Mouse (Mus musculus) lung, adult 2 months (tissue): Measurements from ENCODE around the gene Irf2. TPM values are rescaled to one million over a fixed set of nuclear protein-coding genes. Genes with fewer than 3 reads are reported as not detected.

Experiments used
- DNase-seq: peaks from one replicate; pipeline ENCODE4 v3.0.0; 2022
- H3K4me1 ChIP-seq: fragments of 200-500 bp; 2 replicates; pipeline ENCODE4 v1.6.1; 2011; ENCODE audit warnings: low read length; ENCODE audit not compliant: control insufficient read depth, insufficient read depth
- H3K4me3 ChIP-seq: fragments of 200-500 bp; replicated peaks from 2 replicates; pipeline ENCODE3; 2011; ENCODE audit warnings: low read depth, mild to moderate bottlenecking, control low read depth, low read length; ENCODE audit errors: extremely low read depth
- CTCF ChIP-seq: fragments of 200-500 bp; IDR thresholded peaks from 2 replicates; pipeline ENCODE4 v1.5.1; 2011; ENCODE audit warnings: mild to moderate bottlenecking, low read length, control low read depth; ENCODE audit not compliant: insufficient read depth
- POLR2A ChIP-seq: fragments of 200-500 bp; IDR thresholded peaks from 2 replicates; pipeline ENCODE4 v1.6.1; 2011; ENCODE audit warnings: low read depth, mild to moderate bottlenecking, control low read depth, low read length, borderline replicate concordance; ENCODE audit errors: extremely low read depth
- WGBS: fragments of 180-500 bp; shearing (Covaris S2); methylation state at CpG from one replicate; pipeline ENCODE4 v1.1.7; 2018; 5-methylcytosine and 5-hydroxymethylcytosine counted together
- polyA plus RNA-seq: library from polyadenylated mRNA; depleted of rRNA; stranded (reverse); fragments of >200 nt; gene quantifications from 2 replicates; pipeline ENCODE4 v1.2.3, GENCODE M21; 2012; rRNA removed

Gene Irf2
- polyA plus RNA-seq, 1 experiment: 24.6 TPM

- H3K4me3 ChIP-seq: no peak overlapping the region
- 74% methylated on average over 4 of the region's 4 CpGs for WGBS
- DNase-seq: no peak
- TF ChIP-seq CTCF: no peak
- TF ChIP-seq POLR2A: no peak
- peaks cover 5% of the 10 kb centered on the region for H3K4me1 ChIP-seq
These were observed 150.7 kb downstream of the Irf2 start for GRCm38 (mm10) chr8:46890241-46890640.

- WGBS: 58% methylated on average over 22 of the region's 22 CpGs
- no peak for DNase-seq
- no peak overlapping the region for H3K4me3 ChIP-seq
- TF ChIP-seq CTCF: no peak
- no peak for TF ChIP-seq POLR2A
- peaks cover 5% of the 10 kb centered on the region for H3K4me1 ChIP-seq
These were observed 153.2 kb downstream of the Irf2 start for GRCm38 (mm10) chr8:46892511-46893273.

- DNase-seq: no peak
- WGBS: 89% methylated on average over 2 of the region's 2 CpGs
- no peak overlapping the region for H3K4me3 ChIP-seq
- TF ChIP-seq CTCF (no peak), POLR2A (no peak)
- peaks cover 6% of the 10 kb centered on the region for H3K4me1 ChIP-seq
These were observed 154.9 kb downstream of the Irf2 start for GRCm38 (mm10) chr8:46894385-46894784.

- H3K4me3 ChIP-seq: no peak overlapping the region
- H3K4me1 ChIP-seq: peaks cover 6% of the 10 kb centered on the region
- WGBS: 90% methylated on average over 5 of the region's 5 CpGs
- TF ChIP-seq POLR2A: no peak
- TF ChIP-seq CTCF: no peak
- DNase-seq: no peak
These were observed 156.5 kb downstream of the Irf2 start for GRCm38 (mm10) chr8:46896005-46896404.

- TF ChIP-seq CTCF (no peak), POLR2A (no peak)
These were observed 157.2 kb downstream of the Irf2 start for GRCm38 (mm10) chr8:46896704-46897103.

More at GRCm38 (mm10) chr8:46896704-46897103, 157.2 kb downstream of the Irf2 start:
- no peak for DNase-seq
- WGBS: 96% methylated on average over 3 of the region's 3 CpGs
- Histone ChIP-seq H3K4me1 (peaks cover 6% of the 10 kb centered on the region), H3K4me3 (no peak overlapping the region)

Other genes with a start within 250 kb of the Irf2 start
- gene Cenpu, start 187.7 kb upstream of the Irf2 start, polyA plus RNA-seq: 0.84 and 1.3 TPM in 2 replicates
- gene Primpol, start 122.5 kb upstream of the Irf2 start, polyA plus RNA-seq: 0.81 and 1.8 TPM in 2 replicates
- gene Casp3, start 122.4 kb upstream of the Irf2 start, polyA plus RNA-seq: 2.6 and 5.4 TPM in 2 replicates
- 2.4 and 10.4 TPM in 2 replicates for gene Enpp6, start 247.2 kb downstream of the Irf2 start, polyA plus RNA-seq